Mouse (Mus musculus): ENCODE measurements at regions not wholly inside any gene's neighbourhood (a gene's known extent, or its start where the extent isn't known, plus 50 kb on each side); places are given as distances from the start of the nearest gene placed in this dataset.

- TF ChIP-seq POLR2A (IDR thresholded peaks at IDR 0.05; ENCODE audit: extremely low read depth, insufficient read depth, low read length) (no peak), CTCF (IDR thresholded peaks at IDR 0.05; ENCODE audit: extremely low read depth, insufficient read depth, low read length) (no peak)
These were observed 126.2 kb upstream of the Ptprm start for GRCm38 (mm10) chr17:67480463-67480862.
